Mouse (Mus musculus) intestine, postnatal 0 days (tissue): Measurements from ENCODE around the gene Prpf31. TPM values are rescaled to one million over a fixed set of nuclear protein-coding genes. Genes with fewer than 3 reads are reported as not detected.

Source experiments
- ATAC-seq: fragments of 200-750 bp; cut with Nextera tagmentation; 2 replicates; pipeline ENCODE4 v1.8.0; 2017; ENCODE audit warnings: mild to moderate bottlenecking, moderate TSS enrichment, moderate library complexity
- H3K27ac ChIP-seq: fragments of 300-500 bp; sonication (generic); 2 replicates; pipeline ENCODE4 v1.5.1; 2014; ENCODE audit warnings: mild to moderate bottlenecking, low read depth, low read length, moderate library complexity
- H3K27me3 ChIP-seq: fragments of 300-500 bp; sonication (generic); replicated peaks from 2 replicates; pipeline ENCODE4 v1.6.1; 2014; ENCODE audit warnings: low read length, mixed read lengths; ENCODE audit not compliant: control insufficient read depth, insufficient read depth
- H3K36me3 ChIP-seq: fragments of 300-500 bp; sonication (generic); 2 replicates; pipeline ENCODE4 v1.6.1; 2014; ENCODE audit warnings: mild to moderate bottlenecking, moderate library complexity; ENCODE audit not compliant: control insufficient read depth, insufficient read depth
- H3K4me1 ChIP-seq: fragments of 300-500 bp; sonication (generic); replicated peaks from 2 replicates; pipeline ENCODE4 v1.6.1; 2014; ENCODE audit warnings: antibody characterized with exemption, low read length, mixed read lengths; ENCODE audit not compliant: control insufficient read depth, insufficient read depth
- H3K4me2 ChIP-seq: fragments of 300-500 bp; sonication (generic); replicated peaks from 2 replicates; pipeline ENCODE4 v1.6.1; 2014; ENCODE audit warnings: low read depth, mild to moderate bottlenecking, moderate library complexity
- H3K4me3 ChIP-seq: fragments of 300-500 bp; sonication (generic); 2 replicates; pipeline ENCODE4 v1.5.1; 2014; ENCODE audit warnings: low read depth, low read length
- H3K9ac ChIP-seq: fragments of 300-500 bp; sonication (generic); 2 replicates; pipeline ENCODE4 v1.6.1; 2014; ENCODE audit warnings: mild to moderate bottlenecking, low read depth, low read length
- H3K9me3 ChIP-seq: fragments of 300-500 bp; sonication (generic); 2 replicates; pipeline ENCODE4 v1.6.1; 2016; ENCODE audit warnings: mixed run types; ENCODE audit not compliant: control insufficient read depth
- CTCF ChIP-seq: sonication (generic); IDR thresholded peaks from 2 replicates; pipeline ENCODE4 v1.5.1; 2016; ENCODE audit warnings: low read depth, mild to moderate bottlenecking, control low read depth, antibody characterized with exemption, moderate library complexity
- WGBS: fragments of 180-500 bp; shearing (Covaris S2); extraction: QIAGEN DNeasy Blood & Tissue Kit; methylation state at CpG from one replicate; pipeline ENCODE4 v1.1.7; 2014; 5-methylcytosine and 5-hydroxymethylcytosine counted together
- microRNA-seq: library from miRNA; unstranded; fragments of <30 nt; microRNA quantifications from one replicate; pipeline ENCODE4, GENCODE M21; 2016
- polyA plus RNA-seq: library from polyadenylated mRNA; unstranded; fragments of >200 nt; fragmentation: Nextera tagmentation; extraction: Ambion mirVana; gene quantifications from 2 replicates; pipeline ENCODE4 v1.2.1, GENCODE M21; 2015

Prpf31 gene
- polyA plus RNA-seq, 1 experiment from 2014 or later, result 27.8 TPM

GRCm38 (mm10) chr7:3691919-3692318 is 62.1 kb downstream of the Prpf31 start:
- Histone ChIP-seq H3K27ac (no peak overlapping the region), H3K4me3 (peak overlapping the region; percentile 79), H3K9ac (peak overlapping the region; percentile 73), H3K27me3 (no peaks in the 10 kb centered on the region), H3K9me3 (no peaks in the 10 kb centered on the region), H3K4me1 (no peaks in the 10 kb centered on the region), H3K4me2 (peak overlapping the region; percentile 94), H3K36me3 (peaks cover 23% of the 10 kb centered on the region)
- no peak for TF ChIP-seq CTCF
- no peak for ATAC-seq
- WGBS, result 17% methylated on average over 3 of the region's 3 CpGs

Small RNAs within 50 kb of the gene (microRNA-seq; reads per million reads assigned to microRNA genes)
- gene Gm25100, result not detected
- gene Mir3572, result 4.9 reads per million, percentile 12 among the genes with 10 or more reads in this experiment

Other genes with a start within 250 kb of the Prpf31 start
- gene Cacng8, start 239.3 kb upstream of the Prpf31 start, polyA plus RNA-seq, result 0.27 and 0.85 TPM in 2 replicates
- 0.22 and 0.33 TPM in 2 replicates for gene Cacng6, start 205.8 kb upstream of the Prpf31 start, polyA plus RNA-seq
- not detected in 2 replicates for gene Tarm1, start 127.4 kb upstream of the Prpf31 start, polyA plus RNA-seq
- 0.08 and 0.13 TPM in 2 replicates for gene Oscar, start 13.8 kb upstream of the Prpf31 start, polyA plus RNA-seq
- gene Ndufa3, start 12.6 kb upstream of the Prpf31 start, polyA plus RNA-seq, result 703 and 717 TPM in 2 replicates
- 12.2 and 12.8 TPM in 2 replicates for gene Tfpt, start 56 bp upstream of the Prpf31 start, polyA plus RNA-seq
- gene Cnot3, start 15.3 kb downstream of the Prpf31 start, polyA plus RNA-seq, result 19.9 and 20.8 TPM in 2 replicates
- gene Leng1, start 35.9 kb downstream of the Prpf31 start, polyA plus RNA-seq, result 10.1 and 11.2 TPM in 2 replicates
- 100 TPM in 2 replicates for gene Tmc4, start 47.6 kb downstream of the Prpf31 start, polyA plus RNA-seq
- 123 and 129 TPM in 2 replicates for gene Tsen34, start 62.9 kb downstream of the Prpf31 start, polyA plus RNA-seq
- 28.4 and 29.6 TPM in 2 replicates for gene Mboat7, start 63.5 kb downstream of the Prpf31 start, polyA plus RNA-seq
- 791 and 834 TPM in 2 replicates for gene Rps9, start 74.0 kb downstream of the Prpf31 start, polyA plus RNA-seq
- 0.69 and 0.77 TPM in 2 replicates for gene Pirb, start 90.4 kb downstream of the Prpf31 start, polyA plus RNA-seq
- gene Gm15448, start 195.7 kb downstream of the Prpf31 start, polyA plus RNA-seq, result not detected in 2 replicates
- gene Pira2, start 215.1 kb downstream of the Prpf31 start, polyA plus RNA-seq, result 0.17 and 0.20 TPM in 2 replicates